In the genomic region with DNA sequence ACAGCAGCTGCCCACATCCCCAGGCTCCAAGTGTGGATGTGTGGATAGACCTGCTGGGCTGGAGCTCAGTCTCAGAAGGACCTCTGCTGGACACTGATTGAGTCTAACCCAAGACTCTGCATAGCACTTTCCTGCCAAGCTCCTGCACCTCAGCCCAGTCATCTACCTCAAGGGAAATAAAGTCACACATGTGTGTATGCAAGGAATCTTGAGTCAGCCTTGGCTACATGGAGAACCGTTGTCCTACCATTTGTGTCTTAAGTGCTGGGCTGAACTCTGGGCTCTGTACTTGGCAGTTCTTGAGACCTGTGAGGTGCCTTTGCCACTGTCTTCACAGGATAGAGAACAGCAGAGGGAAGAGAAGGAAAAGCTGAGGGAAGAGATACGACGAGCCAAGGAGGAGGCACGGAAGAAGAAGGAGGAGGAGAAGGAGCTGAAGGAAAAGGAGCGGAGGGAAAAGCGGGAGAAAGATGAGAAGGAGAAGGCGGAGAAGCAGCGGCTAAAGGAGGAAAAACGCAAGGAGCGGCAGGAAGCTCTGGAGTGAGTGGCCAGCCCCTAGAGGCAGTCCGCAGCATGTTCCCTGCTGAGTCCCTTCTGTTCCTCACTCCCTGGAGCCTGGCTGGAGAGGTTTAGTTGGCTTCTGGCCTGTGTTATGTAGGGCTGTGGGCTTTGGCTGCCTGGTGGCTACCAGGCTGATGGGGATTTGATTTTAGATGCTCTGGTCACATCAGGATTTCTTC, we compare ENCODE assay signal across 18 mouse cellular contexts. TPM values are rescaled to one million over a fixed set of nuclear protein-coding genes. Genes with fewer than 3 reads are reported as not detected.
DNase-seq lines count a peak whose midpoint lies in the region; TF ChIP-seq lines count a peak whose summit lies in the region.
"Had no signal": no experiment of that assay in that cellular context is flagged by ENCODE, and none has a peak within 500 bp of the region (broad histone marks: within the 10 kb centered on the region; RNA-seq: fewer than 3 reads in every experiment).

No protein-coding gene starts in this region.

- peak; percentile 26 for TF ChIP-seq CTCF in gastrocnemius, adult 2 months (IDR thresholded peaks at IDR 0.05)
- 0 out of 2 replicates have a peak, but pooled peaks have one; percentile 17 for TF ChIP-seq CTCF in kidney, adult 2 months (conservative IDR thresholded peaks at IDR 0.05; ENCODE audit: insufficient read depth, insufficient read length, low read depth, low read length)

- no peaks in the 10 kb centered on the region for H3K27me3 ChIP-seq in kidney, adult 2 months (replicated peaks; ENCODE audit: control insufficient read depth, insufficient read depth, low read length)
- H3K27me3 ChIP-seq: embryonic facial prominence, embryonic 15.5 days; heart, embryonic 12.5 days; kidney, embryonic 15.5 days; midbrain, embryonic 12.5 days; neural tube, embryonic 12.5 days had no signal

- H3K4me3 ChIP-seq in gastrocnemius, adult 2 months: peak overlapping the region; percentile 30; the same call in 1 of the 2 replicates
- H3K4me3 ChIP-seq in kidney, adult 2 months (ENCODE audit: insufficient read depth, low read depth, low read length): no peak overlapping the region
- 0 out of 2 replicates have a peak overlapping the region, but pooled peaks have one; percentile 3 for H3K4me3 ChIP-seq in brown adipose tissue, adult 24 weeks (ENCODE audit: insufficient read depth, low read depth, low read length)
- H3K4me3 ChIP-seq: embryonic facial prominence, embryonic 15.5 days; heart, embryonic 12.5 days; kidney, embryonic 15.5 days; midbrain, embryonic 12.5 days; neural tube, embryonic 12.5 days had no signal

- intact Hi-C loops in gastrocnemius, adult 2 months (cut with DNase I): no loop called here
- intact Hi-C loops in gastrocnemius, postnatal 14 days (cut with DNase I; ENCODE audit: low total_unique reads): no loop called here

- 89% methylated on average over 11 of the region's 11 CpGs for WGBS in kidney, adult 2 months

- H3K4me1 ChIP-seq in kidney, adult 2 months (ENCODE audit: control insufficient read depth, insufficient read depth, low read length): no peaks in the 10 kb centered on the region
- no peaks in the 10 kb centered on the region for H3K4me1 ChIP-seq in brown adipose tissue, adult 24 weeks (ENCODE audit: control insufficient read depth, insufficient read depth, insufficient read length, low read length)
- H3K4me1 ChIP-seq: embryonic facial prominence, embryonic 15.5 days; kidney, embryonic 15.5 days; midbrain, embryonic 12.5 days; neural tube, embryonic 12.5 days had no signal

- DNase-seq in gastrocnemius, adult 2 months: no peak
- DNase-seq in gastrocnemius, postnatal 14 days: no peak
- DNase-seq in kidney, adult 2 months: no peak
- DNase-seq in kidney, adult 8-10 months: no peak
- peak; percentile 60 to 62 for DNase-seq in cerebellum, postnatal 36 days
- DNase-seq in T-cell, adult 2 months (ENCODE audit: low spot score): no peak
- DNase-seq: B cell, adult 2 months; forebrain, postnatal 0 days; heart, postnatal 14 days; layer of hippocampus, postnatal 36 days; spleen, adult 18-20 months; thymus, adult 2 months had no signal

- peak overlapping the region; percentile 53 for H3K27ac ChIP-seq in gastrocnemius, adult 2 months
- no peak overlapping the region for H3K27ac ChIP-seq in kidney, adult 2 months (ENCODE audit: insufficient read depth, low read depth, low read length)
- peak overlapping the region; percentile 56 for H3K27ac ChIP-seq in brown adipose tissue, adult 24 weeks (replicated peaks; ENCODE audit: low read depth, low read length)
- H3K27ac ChIP-seq: embryonic facial prominence, embryonic 15.5 days; kidney, embryonic 15.5 days; midbrain, embryonic 12.5 days; neural tube, embryonic 12.5 days had no signal

- no peaks in the 10 kb centered on the region for H3K36me3 ChIP-seq in kidney, adult 2 months (ENCODE audit: control insufficient read depth, insufficient read depth, low read length)

- TF ChIP-seq POLR2A in kidney, adult 2 months (IDR thresholded peaks at IDR 0.05; ENCODE audit: low read depth, low read length): no peak

RNA-seq across cellular contexts. Expression of gene Ubxn6, which starts 17.3 kb away (rescaled TPM):
- 10 to 100 TPM; 55.6 to 64.3 TPM for total RNA-seq in gastrocnemius, adult 2 months (2021)
- total RNA-seq in gastrocnemius, postnatal 14 days (2021): 10 to 100 TPM; 38.3 to 38.9 TPM
- polyA plus RNA-seq in kidney, adult 2 months (2012; rRNA removed): 75.6 and 90.3 TPM in 2 replicates
- polyA plus RNA-seq in brown adipose tissue, adult 24 weeks (2012; ENCODE audit: insufficient read depth, insufficient read length, missing spikeins): 41.1 and 69.6 TPM in 2 replicates

RNA-seq across cellular contexts. Expression of gene Chaf1a, which starts 17.3 kb away (rescaled TPM):
- under 1 TPM; 0.46 to 0.59 TPM for total RNA-seq in gastrocnemius, adult 2 months (2021)
- total RNA-seq in gastrocnemius, postnatal 14 days (2021): 1 to 10 TPM; 1.8 to 2.3 TPM
- 1.0 and 1.2 TPM in 2 replicates for polyA plus RNA-seq in kidney, adult 2 months (2012; rRNA removed)
- polyA plus RNA-seq in brown adipose tissue, adult 24 weeks (2012; ENCODE audit: insufficient read depth, insufficient read length, missing spikeins): 0.99 and 2.7 TPM in 2 replicates

RNA-seq across cellular contexts. Expression of gene Sh3gl1, which starts 21.1 kb away (rescaled TPM):
- total RNA-seq in gastrocnemius, adult 2 months (2021): 1 to 10 TPM; 8.7 to 9.5 TPM
- 10 to 100 TPM; 18.3 to 20.4 TPM for total RNA-seq in gastrocnemius, postnatal 14 days (2021)
- 48.7 and 56.7 TPM in 2 replicates for polyA plus RNA-seq in kidney, adult 2 months (2012; rRNA removed)
- 14.0 and 16.1 TPM in 2 replicates for polyA plus RNA-seq in brown adipose tissue, adult 24 weeks (2012; ENCODE audit: insufficient read depth, insufficient read length, missing spikeins)

RNA-seq across cellular contexts. Expression of gene Hdgfl2, which starts 21.9 kb away (rescaled TPM):
- total RNA-seq in gastrocnemius, adult 2 months (2021): 10 to 100 TPM; 23.8 to 26.3 TPM
- 10 to 100 TPM; 27.7 TPM for total RNA-seq in gastrocnemius, postnatal 14 days (2021)
- polyA plus RNA-seq in kidney, adult 2 months (2012; rRNA removed): 29.1 and 33.5 TPM in 2 replicates
- 17.6 and 19.3 TPM in 2 replicates for polyA plus RNA-seq in brown adipose tissue, adult 24 weeks (2012; ENCODE audit: insufficient read depth, insufficient read length, missing spikeins)

RNA-seq across cellular contexts. Expression of gene Mpnd, which starts 52.0 kb away (rescaled TPM):
- total RNA-seq in gastrocnemius, adult 2 months (2021): 10 to 100 TPM; 41.2 to 41.6 TPM
- total RNA-seq in gastrocnemius, postnatal 14 days (2021): 10 to 100 TPM; 32.8 to 38.4 TPM
- polyA plus RNA-seq in kidney, adult 2 months (2012; rRNA removed): 98.3 and 116 TPM in 2 replicates
- 43.2 and 52.6 TPM in 2 replicates for polyA plus RNA-seq in brown adipose tissue, adult 24 weeks (2012; ENCODE audit: insufficient read depth, insufficient read length, missing spikeins)

Comparison
In these comparisons a context has a peak if more than half of its experiments do, and no peak if none do; other contexts are left out.
1. DNase-seq: peak in cerebellum, postnatal 36 days (2 of 2); none in gastrocnemius, adult 2 months (single experiment), gastrocnemius, postnatal 14 days (single experiment), kidney, adult 2 months (single experiment), kidney, adult 8-10 months (0 of 2) and T-cell, adult 2 months (single experiment).